Mouse (Mus musculus) right cerebral cortex, postnatal 14 days (tissue): ENCODE results near the gene Best3.
"Not testable (repeated sequence)": the region's sequence is repeated elsewhere in the genome, so short reads cannot be mapped to it uniquely, and the experiment has no call there.

Experiments
- DNase-seq: peaks from one replicate; pipeline ENCODE4 v3.0.0; 2022

Gene Best3

DNA sequence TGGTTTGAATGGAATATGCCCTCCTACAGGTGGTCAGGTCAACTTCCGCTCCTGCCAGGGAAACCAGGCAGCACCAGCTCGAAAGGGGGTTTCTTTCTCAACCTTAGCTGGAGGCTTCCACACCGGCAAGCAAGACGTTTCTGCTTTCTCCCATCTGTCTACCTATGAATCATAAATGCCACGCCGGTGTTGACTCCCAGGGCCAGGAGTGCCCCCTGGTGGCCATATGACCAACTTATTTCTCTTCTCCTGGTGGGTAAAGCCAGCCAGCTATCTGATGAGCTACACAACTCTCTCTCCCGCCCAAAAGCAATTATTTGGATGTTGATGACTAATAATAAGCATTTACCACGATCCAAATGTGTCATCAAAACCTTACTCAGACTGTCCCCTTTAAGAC is 47.7 kb downstream of the Best3 start:
- peak; percentile 83 for DNase-seq

DNA sequence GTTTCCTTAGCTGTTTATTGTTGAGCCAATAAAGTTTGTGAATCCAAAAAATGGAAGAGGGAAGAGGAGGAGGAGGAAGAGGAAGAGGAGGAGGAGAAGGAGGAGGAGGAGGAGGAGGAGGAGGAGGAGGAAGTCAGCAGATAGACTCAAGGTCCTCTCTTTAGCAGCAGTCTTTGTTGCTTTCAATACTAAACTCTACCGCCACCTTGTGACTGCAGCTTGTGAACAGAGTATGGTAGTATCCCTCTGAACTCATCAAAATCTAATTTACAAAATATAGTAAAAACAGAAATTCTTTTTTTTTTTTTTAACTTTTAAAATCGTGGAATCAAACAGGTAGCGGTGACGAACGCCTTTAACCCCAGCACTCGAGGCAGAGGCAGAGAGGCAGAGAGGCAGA is 54.2 kb downstream of the Best3 start:
- peak; percentile 38 for DNase-seq

DNA sequence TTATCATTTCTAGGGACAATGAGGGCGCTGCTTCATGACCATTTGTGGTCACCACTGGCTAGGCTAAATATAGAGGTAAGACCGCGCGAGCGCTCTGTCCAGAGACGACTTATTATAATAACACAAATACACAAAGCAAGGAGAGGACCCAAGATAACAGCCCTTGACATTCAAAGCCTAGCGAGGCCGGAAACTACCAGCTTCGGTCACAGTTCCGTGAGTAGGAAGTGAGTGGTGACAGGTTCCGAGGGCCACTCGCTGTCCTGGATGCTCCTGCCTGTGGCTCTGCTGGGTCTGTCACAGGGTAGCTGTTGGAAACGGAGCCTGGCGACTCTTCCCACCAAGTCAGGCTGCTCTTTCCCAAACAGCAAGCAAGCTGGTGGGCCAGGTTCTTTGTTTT is 56.2 kb downstream of the Best3 start:
- DNase-seq = no peak

DNA sequence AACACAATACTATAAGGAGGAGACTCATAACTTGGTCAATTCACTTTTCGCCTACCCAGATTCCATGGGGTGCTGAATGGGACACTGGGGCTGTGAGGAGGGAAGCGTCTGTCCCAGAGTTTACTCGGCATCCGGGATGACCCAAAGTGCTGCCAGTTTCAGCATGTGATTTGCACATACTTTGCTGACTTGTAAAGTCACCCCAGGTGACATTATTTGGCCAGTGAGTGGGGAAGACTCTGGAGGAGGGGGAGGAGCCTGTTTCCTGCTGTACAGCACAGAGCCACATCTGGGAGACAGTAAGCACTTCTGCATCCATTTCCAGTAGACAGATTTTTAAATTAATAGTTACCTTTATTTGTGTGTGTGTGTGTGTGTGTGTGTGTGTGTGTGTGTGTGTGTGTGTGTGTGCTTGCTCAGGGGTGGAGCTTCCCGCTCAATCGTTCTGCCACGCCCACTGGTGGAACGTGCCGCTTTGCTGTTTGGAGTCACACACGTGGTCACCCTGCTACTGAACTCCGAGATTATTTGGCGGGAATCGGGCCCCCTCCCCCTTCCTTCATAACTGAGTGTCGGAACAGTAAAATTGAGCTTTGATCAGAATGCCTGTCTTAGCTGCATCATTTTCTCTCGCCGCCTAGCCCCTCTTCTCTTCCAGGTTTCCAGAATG is 57.5 kb downstream of the Best3 start:
- not testable (repeated sequence) for DNase-seq

DNA sequence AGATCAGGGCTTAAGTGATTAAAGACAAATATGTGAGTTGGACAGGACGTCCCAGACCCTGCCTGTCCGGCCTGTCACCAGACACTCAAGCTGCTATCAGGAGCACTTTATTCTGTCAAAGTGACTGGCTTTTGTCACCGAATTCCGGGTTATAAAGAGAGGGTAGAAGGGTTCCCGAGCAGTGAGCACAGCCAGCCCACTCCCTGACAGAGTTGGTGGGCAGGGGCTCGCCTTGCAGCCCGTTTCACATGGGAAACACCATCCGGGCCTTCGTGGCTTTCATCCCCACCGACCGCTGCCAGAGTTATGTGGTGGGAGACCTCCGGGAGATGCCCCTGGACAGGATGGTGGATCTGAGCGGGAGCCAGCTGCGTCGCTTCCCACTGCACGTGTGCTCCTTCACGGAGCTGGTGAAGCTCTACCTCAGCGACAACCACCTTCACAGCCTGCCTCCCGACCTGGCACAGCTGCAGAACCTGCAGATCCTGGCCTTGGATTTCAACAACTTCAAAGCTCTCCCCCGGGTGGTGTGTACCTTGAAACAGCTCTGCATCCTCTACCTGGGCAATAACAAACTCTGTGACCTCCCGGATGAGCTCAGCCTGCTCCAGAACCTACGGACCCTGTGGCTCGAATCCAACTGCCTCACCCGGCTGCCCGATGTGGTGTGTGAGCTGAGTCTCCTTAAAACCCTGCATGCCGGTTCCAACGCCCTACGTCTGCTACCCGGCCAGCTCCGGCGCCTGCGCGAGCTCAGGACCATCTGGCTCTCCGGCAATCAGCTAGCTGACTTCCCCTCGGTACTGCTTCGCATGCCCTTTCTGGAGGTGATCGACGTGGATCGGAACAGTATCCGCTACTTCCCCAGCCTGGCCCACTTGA is 59.3 kb downstream of the Best3 start, which contains the start of gene Lrrc10:
Gene Lrrc10 (plus strand): TSS at position 167 of the 882 bp plus-strand sequence.
- peak; percentile 33 for DNase-seq

DNA sequence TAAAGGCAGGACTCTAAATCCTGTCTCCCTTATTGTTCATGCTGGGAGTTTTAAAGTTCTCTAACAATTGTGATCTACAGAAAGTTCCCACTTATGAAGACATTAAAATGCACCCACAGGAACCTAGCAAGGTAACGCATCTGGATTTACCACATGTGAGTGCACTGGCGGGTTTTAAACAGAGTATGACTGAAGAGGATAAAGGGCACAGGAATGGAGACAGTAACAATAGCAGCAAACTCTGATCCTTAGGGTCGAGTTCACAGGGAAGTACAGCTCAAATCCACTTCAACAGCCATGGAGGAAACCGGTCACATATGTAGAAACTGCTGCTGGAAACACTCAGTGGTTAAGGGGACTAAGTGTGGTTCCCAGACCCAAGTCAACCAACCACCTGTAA is 63.1 kb downstream of the Best3 start:
- DNase-seq = no peak

DNA sequence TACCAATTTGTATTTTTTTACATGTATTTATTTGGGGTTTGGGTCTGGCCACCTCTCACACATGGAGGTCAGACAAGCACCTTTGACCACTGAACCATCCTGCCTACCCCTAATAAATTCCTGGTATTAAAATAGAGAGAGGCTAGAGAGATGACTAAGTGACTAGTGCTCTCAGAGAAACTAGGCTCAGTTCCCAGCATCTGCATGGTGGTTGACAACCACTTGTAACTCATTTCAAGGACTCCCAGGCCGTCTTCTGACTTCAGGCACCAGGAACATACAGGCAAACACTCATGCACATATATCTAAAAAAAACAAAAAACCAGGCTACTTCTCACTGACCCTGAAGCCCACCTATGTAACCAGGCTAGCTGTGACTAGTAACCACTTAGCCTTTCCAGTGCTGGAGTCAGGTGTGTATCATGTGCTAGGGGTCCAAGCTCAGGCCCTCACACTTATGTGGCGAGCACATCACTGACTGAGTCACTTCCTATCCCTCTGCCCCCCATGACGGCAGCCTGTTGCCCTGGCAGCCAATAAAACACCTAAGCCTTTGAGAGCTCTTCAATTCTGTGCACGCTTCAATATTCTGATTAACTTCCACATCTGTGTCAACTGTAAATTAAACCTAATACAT is 64.0 kb downstream of the Best3 start:
- no peak for DNase-seq

DNA sequence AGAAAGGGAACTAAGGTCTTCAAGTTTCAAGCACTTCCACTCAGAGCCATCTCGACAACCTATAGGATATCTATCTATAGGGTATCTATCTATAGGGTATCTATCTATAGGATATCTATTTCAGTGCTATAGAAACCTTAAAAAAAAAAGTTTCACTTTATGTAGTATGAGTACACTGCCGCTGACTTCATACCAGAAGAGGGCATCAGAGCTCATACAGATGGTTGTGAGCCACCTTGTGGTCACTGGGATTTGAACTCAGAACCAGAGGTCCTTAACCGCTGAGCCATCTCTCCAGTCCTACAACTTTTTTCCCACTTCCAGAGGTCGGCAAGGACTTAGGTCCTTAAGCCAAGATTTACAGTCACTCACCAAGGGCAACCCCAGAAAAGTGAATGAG is 69.6 kb downstream of the Best3 start:
- DNase-seq = no peak

DNA sequence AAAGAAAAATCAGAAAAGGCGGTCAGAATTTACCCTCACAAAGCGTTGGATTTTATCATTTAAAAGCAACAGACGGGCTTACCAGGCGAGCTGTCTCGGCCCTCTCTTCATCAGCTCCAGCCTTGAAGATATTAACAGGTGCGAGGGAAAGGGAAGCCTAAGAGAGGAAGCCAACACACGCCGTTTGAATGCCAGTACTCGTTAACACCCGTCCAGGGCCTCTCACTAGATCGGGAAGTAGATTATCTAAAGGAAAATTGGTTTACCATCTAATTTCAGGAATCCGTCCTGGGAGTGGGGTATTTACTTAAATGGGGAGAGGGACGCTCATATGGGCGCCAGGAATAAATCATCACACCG is 76.8 kb downstream of the Best3 start:
- DNase-seq = no peak

DNA sequence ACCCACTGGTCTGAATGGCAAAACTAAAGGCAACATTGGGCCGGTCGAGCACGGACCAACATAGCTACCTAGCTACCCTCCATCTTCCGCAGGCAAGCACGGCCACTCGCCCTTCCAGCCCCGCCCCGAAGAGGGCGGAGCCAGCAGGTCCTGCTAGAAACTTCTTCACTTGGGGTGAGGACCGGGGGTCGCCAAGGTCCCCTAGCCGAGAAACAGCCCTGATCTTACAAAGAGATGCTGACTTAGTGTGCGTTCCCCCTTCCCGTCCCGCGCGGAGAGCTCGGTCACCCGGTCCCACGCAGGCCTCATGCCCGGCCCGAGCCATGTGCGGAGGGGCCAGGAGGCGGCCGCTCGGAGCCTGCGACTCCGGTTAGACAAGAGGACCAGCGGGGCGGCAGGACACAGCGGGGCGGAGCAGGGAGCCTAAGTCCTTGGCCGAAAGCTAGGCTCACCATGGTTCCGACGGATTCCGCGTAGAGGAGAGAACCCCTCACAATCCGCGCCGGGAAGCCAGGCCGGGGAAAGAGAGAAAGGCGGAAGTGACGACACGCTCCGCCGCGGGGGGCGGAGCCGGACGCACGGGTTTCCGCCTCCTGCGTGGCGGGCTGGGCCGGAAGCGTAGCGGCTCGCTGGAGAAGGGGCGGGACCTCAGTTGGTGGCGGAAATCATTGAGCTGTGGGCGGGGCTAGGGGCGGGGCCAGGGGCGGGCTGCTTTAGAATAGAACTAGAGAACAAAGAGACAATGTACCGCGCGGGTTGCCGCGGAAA is 77.3 kb downstream of the Best3 start, which contains the start of gene Cct2:
Gene Cct2 (minus strand): TSS at position 561 of the 768 bp plus-strand sequence.
- DNase-seq = peak; percentile 92

DNA sequence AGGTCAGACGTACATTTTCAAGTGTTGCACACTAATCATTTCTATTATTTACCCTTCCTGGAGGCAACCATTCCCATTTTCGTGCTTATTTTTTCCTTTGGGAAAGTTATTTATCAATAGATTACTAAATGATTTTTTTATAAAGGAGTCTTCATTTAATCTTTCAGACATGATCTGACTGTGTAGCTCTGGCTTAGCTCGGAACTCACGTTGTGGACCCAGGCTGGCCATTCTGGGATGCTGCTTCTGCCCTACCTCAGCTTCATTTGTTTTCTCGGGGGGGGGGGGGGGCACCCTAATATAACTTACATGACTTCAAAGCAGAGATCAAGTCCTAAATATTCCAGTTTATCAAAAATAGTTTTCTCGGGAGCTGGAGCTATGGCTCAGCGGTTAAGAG is 78.0 kb downstream of the Best3 start:
- DNase-seq = no peak

DNA sequence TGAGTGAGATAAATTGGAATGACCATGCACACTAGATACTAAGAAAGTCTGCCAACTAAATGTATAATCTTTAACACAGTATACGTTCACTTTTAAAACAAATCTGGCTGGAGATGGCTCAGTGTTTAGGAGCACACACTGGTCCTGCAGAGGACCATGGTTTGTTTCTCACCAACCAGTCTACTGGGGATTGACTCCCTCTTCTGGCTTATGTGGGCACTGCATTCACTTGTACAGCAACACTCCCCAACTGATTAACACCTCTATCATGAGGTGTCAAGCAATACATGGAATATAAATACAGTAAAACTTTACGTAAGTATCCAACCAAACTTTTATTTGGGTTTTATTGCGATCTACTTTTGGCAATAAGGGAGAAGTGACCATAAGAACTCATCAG is 83.0 kb downstream of the Best3 start:
- DNase-seq = no peak

DNA sequence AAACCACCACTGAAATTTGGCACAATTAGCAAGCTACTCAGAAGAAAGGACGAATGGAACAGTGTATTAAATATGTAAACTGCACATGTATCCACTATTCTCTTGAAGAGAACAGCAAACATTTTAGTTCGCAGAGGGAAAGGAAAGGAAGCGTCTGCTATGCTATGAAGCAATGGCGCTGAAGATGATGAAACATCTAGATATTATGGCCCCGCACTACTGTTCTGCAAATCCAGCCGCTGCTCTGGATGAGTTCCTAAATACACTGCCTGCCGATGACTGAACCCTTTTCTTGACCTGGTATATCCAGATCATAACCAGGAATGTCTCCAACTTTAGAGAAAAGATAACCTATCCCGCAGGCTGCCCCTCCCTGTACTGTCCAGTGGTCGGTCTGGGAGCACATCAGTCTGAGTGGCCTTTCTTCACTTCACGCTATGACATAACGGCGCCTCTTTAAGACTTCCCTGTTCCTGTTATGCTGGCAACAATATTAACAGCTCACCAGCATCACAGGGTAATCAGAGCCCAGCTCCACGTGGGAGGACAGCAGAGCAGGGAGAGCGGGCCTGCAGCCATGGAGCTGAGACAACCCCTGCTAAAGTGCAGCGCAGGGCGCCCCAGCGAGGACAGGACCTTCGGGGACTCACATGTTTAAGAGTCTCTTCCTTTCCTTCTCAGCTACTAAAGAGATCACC is 86.2 kb downstream of the Best3 start:
- no peak for DNase-seq

DNA sequence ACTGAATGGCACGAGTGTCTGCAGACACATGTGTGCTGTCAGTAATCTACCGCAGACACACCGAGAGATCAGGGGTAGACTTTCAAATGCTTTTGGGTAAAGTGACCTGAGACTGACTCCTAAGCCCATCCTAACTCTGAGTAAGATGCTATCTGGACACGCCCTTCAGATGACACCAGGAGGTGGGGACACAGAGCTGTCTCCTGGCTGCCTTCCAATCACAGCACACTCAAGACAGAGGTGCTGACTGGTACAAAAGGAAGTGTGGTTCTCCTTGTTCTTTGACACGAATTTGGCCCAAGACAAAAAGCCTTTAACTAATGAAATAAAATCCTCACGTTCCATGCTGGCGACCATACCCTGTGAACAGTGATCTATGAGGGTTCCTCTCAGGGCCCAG is 87.1 kb downstream of the Best3 start:
- no peak for DNase-seq
